Mouse (Mus musculus) lung, postnatal 36 days (tissue): ENCODE data around the gene F12.

Experiments used
- DNase-seq: peaks from one replicate; pipeline ENCODE4 v3.0.0; 2022; ENCODE audit warnings: mixed read lengths

Gene F12

DNA sequence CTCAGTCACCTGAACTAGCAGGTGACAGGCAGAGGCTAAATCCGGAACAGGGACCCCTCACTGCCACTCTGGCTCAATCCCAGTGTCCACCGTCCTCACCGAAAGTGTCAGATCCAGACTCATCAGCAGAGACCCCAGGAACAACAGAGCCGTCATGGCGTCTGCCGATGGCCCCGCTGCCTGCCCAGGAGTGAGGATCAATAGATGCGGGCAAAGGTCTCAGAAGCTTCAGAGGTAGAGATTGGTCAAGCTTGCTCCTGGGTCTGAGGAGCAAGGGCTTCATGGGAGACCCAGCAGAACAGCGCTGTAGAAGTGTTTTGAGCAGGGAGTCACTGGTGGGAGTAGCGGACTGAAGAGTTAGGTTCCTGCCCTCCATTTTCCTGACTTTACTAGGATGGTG is at the start of gene F12:
Gene F12, minus strand, starts transcription at position 181 of the 400 bp plus-strand sequence.
- DNase-seq, result no peak

DNA sequence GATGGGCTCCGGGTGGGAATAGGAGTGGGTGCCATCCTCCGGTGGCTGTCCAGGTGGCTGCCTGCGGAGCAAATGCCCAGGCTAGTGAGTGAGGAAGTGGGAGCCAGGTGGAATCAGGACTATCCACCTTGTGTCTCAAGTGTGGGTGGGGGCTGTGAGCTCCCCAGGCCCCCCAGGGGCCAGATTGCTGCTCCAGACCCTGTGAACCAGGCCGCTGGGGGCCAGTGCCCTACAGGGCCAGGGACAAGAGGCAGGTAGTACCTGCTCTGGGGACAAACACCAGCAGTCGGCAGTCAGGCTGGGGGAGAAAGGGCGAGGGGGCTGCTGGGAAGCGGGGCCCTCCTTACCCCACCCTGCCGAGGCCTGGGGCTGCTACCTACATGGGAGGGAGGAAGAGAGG is 49.7 kb upstream of the F12 start:
- DNase-seq, result no peak

DNA sequence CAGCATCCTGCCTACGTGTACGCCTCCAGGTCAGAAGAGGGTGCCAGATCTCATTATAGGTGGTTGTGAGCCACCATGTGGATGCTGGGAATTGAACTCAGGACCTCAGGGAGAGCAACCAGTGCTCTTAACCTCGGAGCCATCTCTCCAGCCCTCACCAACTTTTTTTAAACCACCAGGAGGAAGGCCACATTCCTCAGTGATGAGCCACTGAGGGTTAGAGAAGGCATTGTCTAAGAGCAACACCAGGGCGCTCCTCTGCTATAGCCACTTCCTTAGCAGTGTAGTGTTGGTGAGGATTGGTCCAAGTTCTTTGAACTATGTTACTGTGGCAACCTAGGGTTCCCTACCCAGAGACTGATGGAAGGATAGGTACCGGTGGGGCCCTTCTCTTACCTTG is 49.2 kb upstream of the F12 start:
- DNase-seq, result no peak

DNA sequence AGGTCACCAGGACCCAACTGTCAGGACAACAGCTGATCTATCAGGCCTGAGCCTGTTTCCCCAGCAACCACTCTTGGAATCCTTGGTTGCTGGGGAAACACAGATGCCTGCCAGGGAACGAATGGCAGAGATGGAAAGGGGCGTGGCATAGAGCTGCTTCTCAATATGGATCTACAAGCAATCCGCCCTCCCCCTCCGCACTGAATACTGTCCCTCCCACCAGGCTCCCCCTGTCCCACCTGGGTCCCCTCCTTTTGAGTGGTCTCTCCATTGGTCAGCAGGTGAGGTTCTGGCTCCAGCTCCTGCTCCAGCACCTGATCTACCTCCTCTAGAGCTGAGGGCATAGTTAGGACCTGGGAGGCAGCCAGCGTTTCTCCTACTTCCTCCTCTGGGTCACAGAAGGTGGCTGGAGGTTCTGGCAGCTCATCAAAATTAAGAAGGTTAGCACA is 48.1 kb upstream of the F12 start:
- DNase-seq, result peak; percentile 45

DNA sequence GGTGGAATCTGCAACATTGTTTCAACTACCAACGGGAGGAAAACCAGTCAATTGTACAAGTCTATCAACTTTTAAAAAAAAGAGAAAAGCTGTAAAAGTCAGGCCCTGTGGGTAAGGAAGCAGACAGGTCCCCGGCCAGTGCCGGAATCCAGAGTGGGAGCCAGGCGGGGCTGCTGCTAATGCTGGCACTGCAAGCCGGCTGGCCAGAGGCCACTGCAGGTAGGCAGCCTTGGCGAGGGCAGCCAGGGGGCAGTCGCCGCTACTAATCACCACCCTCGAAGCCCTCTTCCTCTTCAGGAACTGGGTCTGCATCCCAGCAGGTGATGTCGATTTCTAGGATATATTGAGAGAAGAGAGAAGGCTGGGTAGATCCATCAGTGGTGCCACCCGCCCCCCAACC is 47.4 kb upstream of the F12 start:
- DNase-seq, result no peak

DNA sequence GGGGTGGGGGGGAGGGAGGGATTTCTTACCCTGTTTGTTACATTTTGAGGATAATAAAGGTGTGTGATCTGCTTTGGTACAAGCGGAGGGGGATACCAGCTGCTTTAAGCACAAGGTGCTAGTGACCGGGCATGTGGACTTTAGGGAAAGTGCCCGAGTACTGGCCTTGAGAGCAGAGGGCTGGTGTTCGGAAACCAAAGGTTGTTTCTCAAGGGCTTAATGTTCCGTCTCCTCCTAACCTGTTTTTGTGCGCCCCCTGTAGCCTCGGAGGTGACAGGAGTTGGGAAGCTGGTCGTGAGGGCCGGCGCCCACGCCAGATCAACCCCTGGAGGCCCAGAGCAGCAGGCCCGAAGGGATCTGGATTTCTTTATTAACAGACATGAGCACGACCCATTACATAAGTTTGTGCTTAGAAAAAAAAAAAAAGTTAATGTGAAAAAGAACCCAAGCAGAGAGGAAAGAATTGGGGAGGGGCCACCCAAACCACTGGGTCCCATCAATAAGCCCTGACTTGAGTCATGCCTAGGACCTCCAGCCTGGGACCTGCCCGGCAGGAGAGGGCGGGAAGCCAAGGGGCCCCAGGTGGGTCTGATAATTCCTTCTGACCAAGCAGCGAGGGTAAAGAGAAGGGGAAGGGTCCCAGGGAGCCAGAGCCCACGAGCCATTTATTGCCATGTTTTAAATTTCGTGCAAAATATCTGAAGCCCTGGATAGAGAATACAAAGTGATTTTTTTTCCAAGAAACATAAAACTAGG is 46.7 kb upstream of the F12 start:
- no peak for DNase-seq

DNA sequence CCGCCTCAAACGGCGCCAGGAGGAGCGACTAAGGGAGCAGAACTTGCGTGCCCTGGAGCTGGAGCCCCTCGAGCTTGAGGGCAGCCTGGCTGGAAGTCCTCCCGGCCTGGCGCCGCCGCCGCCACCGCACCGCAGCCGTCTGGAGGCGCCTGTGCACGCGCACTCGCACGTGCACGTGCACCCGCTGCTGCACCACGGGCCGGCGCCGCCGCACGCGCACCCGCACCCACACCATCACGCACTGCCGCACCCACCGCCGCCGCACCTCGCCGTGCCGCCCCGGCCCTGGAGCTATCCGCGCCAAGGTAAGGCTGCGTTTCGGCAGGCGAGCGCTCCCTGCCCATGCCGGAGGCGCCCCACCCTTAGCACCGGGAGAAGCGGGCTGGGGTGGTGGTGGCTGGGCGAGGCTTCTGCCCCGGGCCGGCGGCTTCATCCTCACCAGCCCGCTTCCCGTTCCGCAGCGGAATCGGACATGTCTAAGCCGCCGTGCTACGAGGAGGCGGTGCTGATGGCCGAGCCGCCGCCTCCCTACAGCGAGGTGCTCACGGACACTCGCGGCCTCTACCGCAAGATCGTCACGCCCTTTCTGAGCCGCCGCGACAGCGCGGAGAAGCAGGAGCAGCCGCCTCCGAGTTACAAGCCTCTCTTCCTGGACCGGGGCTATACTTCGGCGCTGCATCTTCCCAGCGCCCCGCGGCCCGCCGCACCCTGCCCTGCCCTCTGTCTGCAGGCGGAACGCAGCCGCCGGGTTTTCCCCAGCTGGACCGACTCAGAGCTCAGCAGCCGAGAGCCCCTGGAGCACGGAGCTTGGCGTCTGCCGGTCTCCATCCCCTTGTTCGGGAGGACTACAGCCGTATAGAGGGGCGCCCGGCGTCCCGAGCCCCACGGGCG is 45.8 kb upstream of the F12 start:
- DNase-seq, result no peak

DNA sequence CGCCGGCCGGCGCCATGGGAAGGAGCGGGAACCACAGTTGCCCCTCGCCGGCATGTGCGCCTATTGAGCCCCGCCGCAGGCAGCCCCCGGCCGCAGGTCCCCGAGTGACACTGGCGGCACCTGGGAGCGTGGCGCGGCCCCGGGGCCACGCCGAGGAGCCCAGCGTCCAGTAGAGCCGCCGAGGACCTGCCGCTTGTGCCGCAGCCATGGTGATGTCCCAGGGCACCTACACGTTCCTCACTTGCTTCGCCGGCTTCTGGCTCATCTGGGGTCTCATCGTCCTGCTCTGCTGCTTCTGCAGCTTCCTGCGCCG is 45.2 kb upstream of the F12 start:
- DNase-seq, result no peak

DNA sequence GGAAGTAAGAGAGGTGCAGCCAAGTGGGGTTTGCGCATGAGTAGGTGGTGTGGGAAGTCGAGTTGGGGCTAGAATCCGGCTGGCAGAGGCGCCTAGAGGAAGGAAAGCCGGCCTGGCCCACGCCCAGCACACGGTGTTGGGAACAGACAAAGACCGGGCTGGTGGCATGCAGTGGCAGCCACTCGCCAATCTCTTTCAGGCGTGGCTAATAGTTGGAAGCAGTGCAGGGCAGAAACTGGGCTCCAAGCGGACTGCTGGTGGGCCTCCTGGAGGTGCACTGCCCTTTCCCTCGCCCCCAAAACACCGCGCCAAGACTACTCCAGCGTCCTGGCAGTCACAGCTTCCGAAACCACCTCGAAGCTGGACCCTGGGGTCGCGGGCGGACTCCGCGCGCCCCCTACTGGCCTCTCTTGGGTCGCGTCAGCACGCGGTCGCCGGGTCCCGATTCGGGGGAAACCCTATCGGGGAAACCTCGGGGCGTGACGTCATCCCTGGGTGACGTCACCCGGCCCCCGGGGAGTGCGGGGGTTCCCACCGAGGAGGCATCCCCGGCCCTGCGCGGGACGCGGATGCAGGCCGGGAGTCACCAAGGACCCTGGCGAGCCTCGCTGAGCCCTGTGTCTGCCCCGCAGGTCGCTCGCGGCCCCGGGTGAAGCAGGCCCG is 44.7 kb upstream of the F12 start:
- DNase-seq, result peak; percentile 82

DNA sequence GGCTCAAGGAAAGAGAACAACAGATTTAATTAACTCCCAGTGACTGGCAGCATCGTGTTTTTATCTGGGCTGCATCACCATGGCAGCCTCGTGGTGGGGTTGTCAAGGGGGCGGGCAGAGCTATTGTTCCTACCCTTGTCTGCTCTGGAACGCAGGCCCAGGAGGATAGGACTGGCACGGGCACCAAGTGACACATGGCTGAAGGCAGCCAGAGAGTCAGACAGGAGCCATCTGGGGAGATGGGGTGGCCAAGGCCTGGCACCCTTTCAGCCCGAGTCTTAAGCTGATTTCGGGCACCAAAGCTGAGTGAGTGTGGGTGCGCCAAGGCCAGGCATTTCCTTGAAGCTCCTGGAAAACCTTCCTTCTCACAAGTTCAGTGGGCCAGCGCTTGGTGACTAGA is 43.8 kb upstream of the F12 start:
- no peak for DNase-seq

DNA sequence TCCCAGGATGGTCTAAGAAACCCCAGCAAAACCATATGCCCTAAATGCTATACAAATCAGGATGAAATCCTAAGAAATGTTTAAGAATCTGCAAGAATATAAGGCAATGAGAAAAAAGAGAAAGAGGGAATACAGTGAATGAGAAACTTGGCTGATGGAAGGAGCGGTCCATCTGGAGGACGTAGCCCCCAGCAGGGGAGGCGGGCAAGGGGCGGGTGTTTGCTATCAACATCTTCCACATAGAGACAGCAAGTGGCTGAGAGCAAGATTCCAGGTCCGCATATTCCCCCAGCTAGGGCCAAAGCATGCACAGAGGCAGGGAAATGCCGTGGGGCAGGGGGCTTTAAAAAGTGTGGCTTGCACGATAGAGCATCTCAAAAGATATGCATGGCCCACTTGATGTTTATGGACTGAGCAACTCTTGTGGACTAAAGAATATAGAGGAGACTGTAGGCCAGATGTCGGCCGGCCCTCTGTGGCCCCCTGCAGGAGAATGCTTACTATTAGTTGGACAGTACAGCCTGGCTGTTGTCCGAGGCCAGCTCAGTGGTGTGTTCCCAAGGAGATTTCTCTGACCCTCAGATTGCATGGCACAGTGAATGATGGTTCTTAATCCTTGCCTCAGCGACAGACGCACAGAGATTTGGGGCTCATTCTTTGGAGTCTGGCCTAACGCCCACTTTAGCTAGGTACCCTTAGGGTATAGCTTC is 42.4 kb upstream of the F12 start:
- peak; percentile 72 for DNase-seq

DNA sequence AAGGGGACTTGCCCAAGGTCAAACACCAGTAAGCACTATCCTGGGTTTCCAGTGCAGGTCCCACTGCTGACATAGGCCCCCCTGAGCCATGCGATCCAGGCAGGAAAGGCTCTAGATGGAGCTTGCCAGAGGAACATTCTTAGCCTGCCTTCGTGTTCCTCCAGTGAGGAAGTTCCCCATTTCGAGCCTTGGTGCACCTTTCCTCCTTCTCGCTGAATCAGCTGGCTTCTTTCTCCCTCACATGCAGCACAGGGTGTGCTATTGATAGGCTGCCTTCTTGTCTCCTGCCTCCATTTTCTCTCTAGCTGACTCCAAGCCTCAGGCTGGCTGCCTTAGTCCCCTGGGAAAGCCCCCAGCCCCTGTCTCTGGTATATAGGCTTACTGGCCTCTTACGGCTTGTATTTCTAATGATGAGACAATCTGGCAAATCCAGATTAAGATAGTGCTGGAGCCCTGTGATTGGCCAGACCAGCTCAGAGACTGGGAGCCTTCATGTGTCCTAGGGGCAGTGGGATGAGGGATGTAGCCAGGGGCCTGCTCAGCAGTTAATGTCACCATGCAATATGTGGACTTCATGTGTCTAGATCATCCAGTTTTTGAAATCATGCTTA is 39.3 kb upstream of the F12 start:
- no peak for DNase-seq

DNA sequence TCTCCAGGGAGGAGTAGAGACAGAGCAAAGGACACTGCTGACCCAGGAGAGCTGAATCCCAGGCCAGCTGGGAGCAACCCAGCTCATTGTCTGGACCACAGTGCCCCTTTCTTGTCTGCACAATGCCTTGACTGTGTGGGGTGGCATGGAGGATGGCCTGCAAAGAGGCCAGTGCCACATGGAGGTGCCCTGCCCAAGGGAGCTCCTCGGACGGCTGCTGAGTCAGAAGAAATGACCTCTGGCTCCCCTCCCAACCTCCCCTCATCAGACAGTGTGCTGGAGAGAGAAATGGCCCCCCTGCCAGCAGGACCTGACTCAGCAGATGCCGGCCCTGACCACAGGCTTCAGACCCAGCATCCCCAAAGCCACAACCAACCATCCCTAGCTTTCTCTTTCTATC is 38.6 kb upstream of the F12 start:
- DNase-seq, result no peak

DNA sequence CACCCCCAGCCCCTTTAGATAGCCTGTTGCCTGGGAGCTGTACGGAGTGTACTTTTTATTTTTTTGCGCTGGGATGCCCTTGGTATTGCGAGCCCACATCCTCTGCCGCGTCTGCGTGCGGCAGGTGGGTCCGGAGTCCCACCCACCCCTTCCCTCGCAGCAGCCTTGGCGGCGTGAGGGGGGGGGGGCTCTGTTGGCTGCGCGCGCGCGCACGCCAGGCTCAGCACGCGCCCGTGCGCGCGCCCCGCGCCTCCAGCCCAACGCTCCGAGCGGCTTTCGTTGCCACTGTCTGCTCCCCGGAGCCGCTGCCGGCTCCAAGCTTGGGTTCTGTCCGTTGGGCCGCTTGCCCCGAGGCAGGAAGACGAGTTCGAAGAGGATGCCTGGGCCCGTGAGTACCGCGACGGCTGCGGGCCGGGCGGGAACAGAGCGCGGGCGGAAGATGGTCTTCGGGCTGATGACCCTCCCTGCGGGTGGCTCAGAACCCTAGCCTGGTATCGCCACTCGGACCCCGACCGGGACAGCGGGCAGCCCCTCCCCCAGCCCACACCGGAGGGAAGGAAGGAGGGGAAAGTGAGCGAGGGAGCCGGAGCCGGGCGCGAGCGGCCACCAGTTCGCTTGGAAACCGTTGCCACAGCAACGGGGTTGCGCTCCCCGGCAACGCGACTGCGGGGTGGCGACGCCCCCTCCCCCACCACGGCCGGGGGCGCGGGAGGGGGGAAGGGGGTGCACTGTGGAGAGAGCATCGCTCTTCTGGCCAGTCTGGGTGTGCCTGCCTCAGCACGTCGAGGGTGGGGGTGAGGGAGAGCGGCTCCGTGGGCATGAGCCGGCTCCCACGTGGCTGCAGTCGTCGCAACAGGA is 37.7 kb upstream of the F12 start, which contains the start of gene Prr7:
Gene Prr7, plus strand, starts transcription at position 241 of the 858 bp plus-strand sequence.
- peak; percentile 31 for DNase-seq

DNA sequence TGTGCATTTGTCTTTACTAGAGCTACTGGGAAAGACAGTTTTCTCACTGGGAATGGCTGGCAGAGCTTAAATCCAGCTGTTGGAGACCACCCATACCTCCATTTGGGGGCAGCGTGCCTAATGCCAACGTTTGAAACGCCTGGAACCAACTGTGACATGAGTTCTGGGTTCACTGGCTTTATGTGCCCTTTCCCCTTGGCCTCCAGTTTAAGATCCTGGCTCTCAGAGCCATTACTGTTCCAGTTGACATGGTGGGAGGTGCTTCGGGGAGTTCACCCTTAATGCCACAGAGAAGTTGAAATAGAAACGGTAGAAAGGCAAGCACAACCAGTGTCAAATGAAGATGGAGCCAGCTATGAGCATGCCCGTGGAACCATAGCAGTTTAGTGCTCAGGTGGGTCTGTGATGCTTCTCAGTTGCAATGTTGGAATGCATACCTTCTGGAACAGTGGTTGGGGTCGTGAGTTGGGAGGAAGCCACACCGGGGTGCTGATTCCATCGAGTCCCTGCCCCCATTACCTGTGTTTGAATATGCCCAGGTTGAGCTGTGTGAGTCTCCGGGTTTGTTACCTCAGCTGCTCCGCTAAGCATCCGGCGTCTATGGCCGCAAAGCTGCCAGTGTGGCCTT is 36.9 kb upstream of the F12 start:
- no peak for DNase-seq

DNA sequence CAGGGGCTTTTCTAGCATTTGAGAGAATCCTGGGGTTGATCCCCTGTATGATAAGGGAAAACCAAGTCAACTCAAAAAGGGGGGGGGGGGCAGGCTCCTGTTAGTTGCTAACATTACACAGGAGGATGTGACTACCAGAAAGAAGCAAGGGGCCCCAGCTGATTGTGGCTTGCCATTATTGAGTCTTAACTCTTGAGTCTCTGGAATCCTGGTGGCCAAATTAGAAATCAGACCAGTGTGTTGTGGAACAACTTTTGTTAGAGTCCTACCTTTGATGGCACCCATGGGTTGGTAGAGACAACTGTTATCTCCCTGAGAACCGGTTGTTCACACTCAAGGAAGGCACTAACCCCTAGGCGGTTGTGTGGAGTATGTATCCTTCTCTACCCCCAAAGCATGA is 36.4 kb upstream of the F12 start:
- no peak for DNase-seq

DNA sequence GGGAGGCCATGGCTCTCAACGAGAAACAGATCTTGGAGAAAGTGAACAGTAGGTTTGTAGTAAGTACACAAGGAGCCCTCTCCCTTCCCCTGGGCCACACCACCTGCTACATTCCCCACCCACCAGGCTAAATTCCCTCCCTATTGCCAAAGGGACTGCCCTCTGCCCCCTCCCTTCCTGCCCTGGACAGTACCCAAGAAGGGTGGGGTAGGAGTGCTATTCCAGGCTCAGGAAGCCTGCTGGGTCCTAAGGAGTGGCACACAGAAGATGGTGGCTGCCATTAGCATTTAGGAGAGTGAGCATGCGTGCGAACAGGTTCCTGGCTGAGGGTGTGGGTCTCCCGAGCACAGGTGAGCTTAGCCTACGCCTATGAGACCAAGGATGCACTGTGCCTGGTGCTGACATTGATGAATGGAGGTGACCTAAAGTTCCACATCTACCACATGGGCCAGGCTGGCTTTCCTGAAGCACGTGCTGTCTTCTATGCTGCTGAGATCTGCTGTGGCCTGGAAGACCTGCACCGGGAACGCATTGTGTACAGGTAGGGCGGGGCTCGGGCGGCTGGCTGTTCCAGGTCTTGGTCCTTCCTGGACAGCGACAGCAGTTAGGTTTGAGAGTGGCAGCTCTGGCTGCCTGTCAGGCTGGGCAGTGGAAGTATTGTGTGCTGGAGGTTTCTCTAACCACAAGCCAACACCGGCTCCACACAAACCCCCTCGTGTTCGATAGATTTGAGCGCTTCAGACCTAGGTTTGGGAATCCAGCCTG is 25.4 kb upstream of the F12 start:
- DNase-seq, result peak; percentile 78

DNA sequence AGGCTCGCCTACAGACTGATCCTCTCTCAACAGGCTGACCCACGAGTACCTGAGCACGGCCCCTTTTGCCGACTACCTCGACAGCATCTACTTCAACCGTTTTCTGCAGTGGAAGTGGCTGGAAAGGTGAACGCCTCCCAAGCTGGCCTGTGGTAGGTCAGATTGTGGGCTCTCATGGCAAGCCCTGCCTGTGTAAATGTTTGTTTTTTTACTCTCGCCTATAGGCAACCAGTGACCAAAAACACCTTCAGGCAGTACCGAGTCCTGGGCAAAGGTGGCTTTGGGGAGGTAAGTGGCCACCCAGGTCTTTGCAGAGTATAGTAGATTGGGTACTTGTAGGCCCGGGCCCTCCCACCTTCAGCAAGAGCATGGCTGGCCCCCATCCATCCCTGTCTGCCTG is 24.7 kb upstream of the F12 start:
- DNase-seq, result peak; percentile 44

DNA sequence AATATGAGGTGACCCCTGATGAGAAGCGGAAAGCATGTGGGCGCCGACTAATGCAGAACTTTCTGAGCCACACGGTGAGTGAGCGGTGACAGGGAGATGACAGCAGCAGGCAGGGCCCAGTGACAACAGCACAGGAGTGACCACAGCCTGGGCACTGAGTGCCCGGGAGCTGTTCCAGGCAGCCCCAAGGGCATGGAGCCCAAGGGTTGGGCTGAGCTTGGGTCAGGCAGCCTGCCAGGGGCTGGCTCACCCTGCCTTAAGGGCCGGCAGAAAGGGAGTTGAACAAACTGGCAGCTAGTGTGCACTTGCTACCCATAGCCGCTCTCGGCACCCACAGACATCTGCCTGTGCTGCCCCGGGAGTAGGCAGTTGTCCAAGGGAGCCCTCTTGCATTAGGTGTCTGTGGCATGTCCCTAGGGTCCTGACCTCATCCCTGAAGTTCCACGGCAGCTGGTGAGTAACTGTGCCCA is 24.0 kb upstream of the F12 start:
- DNase-seq, result peak; percentile 65
